Mouse (Mus musculus) megakaryocyte-erythroid progenitor cell, adult 5-6 weeks (primary cell): ENCODE measurements around the gene Fam189a1. TPM values are rescaled to one million over a fixed set of nuclear protein-coding genes. Genes with fewer than 3 reads are reported as not detected.

Source experiments
- ATAC-seq: replicated peaks from 2 replicates; pipeline ENCODE4 v1.8.0; 2016; ENCODE audit warnings: mild to moderate bottlenecking, inconsistent platforms; ENCODE audit not compliant: severe bottlenecking, poor library complexity, low FRiP score, low TSS enrichment
- total RNA-seq, 2 experiments: library from RNA; stranded (forward) in 1 of 2; stranded (reverse) in 1 of 2; fragments of 200-1000, 215-1000 nt in 1 of 2; fragments of >200 nt in 1 of 2; fragmentation: Nextera tagmentation in 1 of 2; gene quantifications; 2 replicates each; pipeline ENCODE4 v1.2.3; 2014 to 2017

The Fam189a1 gene
- total RNA-seq, 2 experiments from 2014 or later = not detected

DNA sequence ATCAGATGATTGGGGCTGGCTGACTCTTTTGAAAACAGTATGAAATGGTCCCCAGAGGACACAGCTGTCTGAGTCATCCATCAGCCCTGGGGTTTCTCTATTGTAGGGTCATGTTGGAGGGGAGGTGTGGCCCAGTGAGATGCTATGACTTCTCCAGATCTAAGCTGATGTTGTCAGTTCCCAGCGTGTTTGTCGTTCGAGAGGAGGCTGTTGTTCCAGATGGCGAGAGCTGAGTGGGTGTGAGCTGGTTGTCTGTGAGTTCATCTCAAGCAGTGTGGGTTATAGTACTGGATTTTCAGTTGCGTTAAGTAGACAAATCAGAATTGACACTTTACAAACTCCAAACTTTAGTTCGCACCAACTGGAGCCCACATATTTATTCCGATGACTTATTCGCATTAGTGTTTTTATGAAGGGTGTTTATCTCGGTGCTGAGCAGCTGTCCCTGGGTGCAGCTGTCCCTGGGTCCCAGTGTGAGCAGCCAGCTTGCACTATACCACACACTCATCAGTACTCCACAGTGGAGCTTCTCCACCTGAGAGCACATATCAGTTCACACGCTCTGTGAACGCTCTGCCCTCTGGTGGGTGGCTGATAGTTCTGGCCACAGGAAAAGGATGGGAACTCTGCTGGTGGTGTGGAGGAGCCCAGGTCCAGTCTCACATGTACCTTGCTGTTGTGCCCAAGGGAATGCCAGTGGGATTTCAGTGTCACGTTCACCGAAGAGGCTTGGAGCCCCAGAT lies 446.7 kb downstream of the Fam189a1 start:
- no peak for ATAC-seq

DNA sequence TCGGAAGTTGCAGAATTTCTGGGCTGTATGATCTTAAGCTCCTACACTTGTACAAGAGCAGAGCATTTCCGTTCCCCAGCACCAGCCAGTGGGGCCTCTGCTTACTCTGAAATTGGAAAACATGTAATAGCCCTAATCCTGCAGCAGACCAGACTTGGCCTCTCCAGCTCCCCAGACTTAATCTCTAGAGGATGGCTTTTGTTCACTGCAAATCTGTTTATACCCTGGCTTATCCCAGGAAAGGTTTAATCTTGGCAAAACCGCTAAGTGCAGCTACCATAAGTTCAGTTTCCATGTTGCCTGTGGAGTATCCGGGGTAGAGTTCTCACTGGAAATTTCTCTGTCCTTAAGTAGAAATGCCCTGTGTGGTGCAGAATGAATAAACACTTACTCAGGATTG lies 448.2 kb downstream of the Fam189a1 start:
- no peak for ATAC-seq
